Mouse (Mus musculus): ENCODE results near the gene Rplp0.
A peak's percentile ranks its signal among the peaks of the same experiment; 100 is the strongest.

Rplp0 gene

GRCm38 (mm10) chr5:115586166-115586565, 26.9 kb downstream of the Rplp0 start:
- no peak for DNase-seq

- DNase-seq = no peak
Observed at GRCm38 (mm10) chr5:115586780-115587179, 27.5 kb downstream of the Rplp0 start.

- peak; percentile 26 for DNase-seq
Observed at GRCm38 (mm10) chr5:115591028-115591427, 31.8 kb downstream of the Rplp0 start.

- no peak for DNase-seq
Observed at GRCm38 (mm10) chr5:115591506-115591905, 32.2 kb downstream of the Rplp0 start.

DNA sequence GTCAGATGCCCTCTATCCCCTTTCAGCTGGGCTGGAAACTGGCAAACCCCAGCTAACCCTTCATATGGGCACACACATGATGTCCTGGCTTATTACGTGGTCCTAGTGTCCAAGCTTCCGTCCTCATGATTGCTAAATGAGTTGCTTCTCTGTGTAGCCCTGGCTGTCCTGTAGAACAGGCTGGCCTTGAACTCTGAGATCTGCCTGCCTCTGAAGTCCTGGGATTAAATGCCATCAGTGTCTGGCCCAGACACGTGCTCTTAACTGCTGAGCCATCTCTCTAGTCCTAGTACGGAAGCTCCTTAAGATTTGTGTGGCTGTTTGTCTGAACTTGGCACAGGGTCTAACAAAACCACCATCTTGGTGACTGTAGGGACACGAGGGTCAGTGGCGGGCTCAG, 44.3 kb downstream of the Rplp0 start:
- DNase-seq = no peak

- DNase-seq = no peak
Observed at GRCm38 (mm10) chr5:115611566-115611965, 52.3 kb downstream of the Rplp0 start.

All from kidney, adult 9 months (tissue).